Mouse (Mus musculus): ENCODE data around the gene Adamts2. TPM values are rescaled to one million over a fixed set of nuclear protein-coding genes. Genes with fewer than 3 reads are reported as not detected.

The Adamts2 gene
- polyA plus RNA-seq, 1 experiment: 3.1 TPM

GRCm38 (mm10) chr11:50623806-50624205 is 21.9 kb downstream of the Adamts2 start:
- no peak overlapping the region for H3K4me3 ChIP-seq (ENCODE audit: extremely low read depth, insufficient read depth, insufficient read length)
- no peak for DNase-seq (ENCODE audit: low read depth in 1 of 2, low spot score in 2 of 2)
- WGBS: 70% methylated on average over 3 of the region's 3 CpGs
- no peak overlapping the region for H3K27ac ChIP-seq (ENCODE audit: insufficient read depth, low read length)
- TF ChIP-seq CTCF (IDR thresholded peaks at IDR 0.05; ENCODE audit: extremely low read depth, insufficient read depth, insufficient read length, insufficient replicate concordance) (no peak), POLR2A (IDR thresholded peaks at IDR 0.05; ENCODE audit: low read depth, low read length) (no peak)
- no peaks in the 10 kb centered on the region for H3K36me3 ChIP-seq (ENCODE audit: control insufficient read depth, insufficient read depth, low read length)
- H3K4me1 ChIP-seq (ENCODE audit: control insufficient read depth, insufficient read depth, insufficient read length): no peaks in the 10 kb centered on the region
- no peaks in the 10 kb centered on the region for H3K27me3 ChIP-seq (ENCODE audit: control insufficient read depth, insufficient read depth, low read length)

- Histone ChIP-seq H3K4me1 (ENCODE audit: control insufficient read depth, insufficient read depth, insufficient read length) (no peaks in the 10 kb centered on the region), H3K36me3 (ENCODE audit: control insufficient read depth, insufficient read depth, low read length) (no peaks in the 10 kb centered on the region), H3K27ac (ENCODE audit: insufficient read depth, low read length) (no peak overlapping the region), H3K4me3 (ENCODE audit: extremely low read depth, insufficient read depth, insufficient read length) (no peak overlapping the region), H3K27me3 (ENCODE audit: control insufficient read depth, insufficient read depth, low read length) (no peaks in the 10 kb centered on the region)
- 42% methylated on average over 2 of the region's 2 CpGs for WGBS
- TF ChIP-seq POLR2A (IDR thresholded peaks at IDR 0.05; ENCODE audit: low read depth, low read length) (no peak), CTCF (IDR thresholded peaks at IDR 0.05; ENCODE audit: extremely low read depth, insufficient read depth, insufficient read length, insufficient replicate concordance) (no peak)
- no peak for DNase-seq (ENCODE audit: low read depth in 1 of 2, low spot score in 2 of 2)
Measured at GRCm38 (mm10) chr11:50624239-50624638, 22.4 kb downstream of the Adamts2 start.

GRCm38 (mm10) chr11:50624720-50625119 is 22.8 kb downstream of the Adamts2 start:
- Histone ChIP-seq H3K36me3 (ENCODE audit: control insufficient read depth, insufficient read depth, low read length) (no peaks in the 10 kb centered on the region), H3K27ac (ENCODE audit: insufficient read depth, low read length) (no peak overlapping the region), H3K4me3 (ENCODE audit: extremely low read depth, insufficient read depth, insufficient read length) (no peak overlapping the region), H3K27me3 (ENCODE audit: control insufficient read depth, insufficient read depth, low read length) (no peaks in the 10 kb centered on the region), H3K4me1 (ENCODE audit: control insufficient read depth, insufficient read depth, insufficient read length) (no peaks in the 10 kb centered on the region)
- no peak for TF ChIP-seq POLR2A (IDR thresholded peaks at IDR 0.05; ENCODE audit: low read depth, low read length)
- no peak for TF ChIP-seq CTCF (IDR thresholded peaks at IDR 0.05; ENCODE audit: extremely low read depth, insufficient read depth, insufficient read length, insufficient replicate concordance)
- no peak for DNase-seq (ENCODE audit: low read depth in 1 of 2, low spot score in 2 of 2)
- 90% methylated on average over 5 of the region's 5 CpGs for WGBS

- Histone ChIP-seq H3K4me3 (ENCODE audit: extremely low read depth, insufficient read depth, insufficient read length) (no peak overlapping the region), H3K36me3 (ENCODE audit: control insufficient read depth, insufficient read depth, low read length) (no peaks in the 10 kb centered on the region), H3K27ac (ENCODE audit: insufficient read depth, low read length) (no peak overlapping the region), H3K27me3 (ENCODE audit: control insufficient read depth, insufficient read depth, low read length) (no peaks in the 10 kb centered on the region), H3K4me1 (ENCODE audit: control insufficient read depth, insufficient read depth, insufficient read length) (no peaks in the 10 kb centered on the region; the same call in 1 of the 2 replicates)
- DNase-seq (ENCODE audit: low read depth in 1 of 2, low spot score in 2 of 2): no peak
- no peak for TF ChIP-seq POLR2A (IDR thresholded peaks at IDR 0.05; ENCODE audit: low read depth, low read length)
- TF ChIP-seq CTCF (IDR thresholded peaks at IDR 0.05; ENCODE audit: extremely low read depth, insufficient read depth, insufficient read length, insufficient replicate concordance): no peak
- 66% methylated on average over 3 of the region's 3 CpGs for WGBS
Measured at GRCm38 (mm10) chr11:50628915-50629314, 27.0 kb downstream of the Adamts2 start.

GRCm38 (mm10) chr11:50630462-50630861 is 28.6 kb downstream of the Adamts2 start:
- no peak for TF ChIP-seq CTCF (IDR thresholded peaks at IDR 0.05; ENCODE audit: extremely low read depth, insufficient read depth, insufficient read length, insufficient replicate concordance)
- TF ChIP-seq POLR2A (IDR thresholded peaks at IDR 0.05; ENCODE audit: low read depth, low read length): no peak
- Histone ChIP-seq H3K36me3 (ENCODE audit: control insufficient read depth, insufficient read depth, low read length) (no peaks in the 10 kb centered on the region), H3K4me3 (ENCODE audit: extremely low read depth, insufficient read depth, insufficient read length) (no peak overlapping the region), H3K27ac (ENCODE audit: insufficient read depth, low read length) (no peak overlapping the region), H3K27me3 (ENCODE audit: control insufficient read depth, insufficient read depth, low read length) (no peaks in the 10 kb centered on the region), H3K4me1 (ENCODE audit: control insufficient read depth, insufficient read depth, insufficient read length) (no peaks in the 10 kb centered on the region; the same call in 1 of the 2 replicates)
- DNase-seq (ENCODE audit: low read depth in 1 of 2, low spot score in 2 of 2): no peak
- WGBS: 15% methylated on average over 2 of the region's 2 CpGs

- 5% methylated on average over 4 of the region's 4 CpGs for WGBS
- no peak for TF ChIP-seq POLR2A (IDR thresholded peaks at IDR 0.05; ENCODE audit: low read depth, low read length)
- no peak for TF ChIP-seq CTCF (IDR thresholded peaks at IDR 0.05; ENCODE audit: extremely low read depth, insufficient read depth, insufficient read length, insufficient replicate concordance)
- H3K4me3 ChIP-seq (ENCODE audit: extremely low read depth, insufficient read depth, insufficient read length): no peak overlapping the region
- no peaks in the 10 kb centered on the region for H3K27me3 ChIP-seq (ENCODE audit: control insufficient read depth, insufficient read depth, low read length)
- DNase-seq (ENCODE audit: low read depth in 1 of 2, low spot score in 2 of 2): no peak
- no peaks in the 10 kb centered on the region for H3K36me3 ChIP-seq (ENCODE audit: control insufficient read depth, insufficient read depth, low read length)
- no peak overlapping the region for H3K27ac ChIP-seq (ENCODE audit: insufficient read depth, low read length)
- H3K4me1 ChIP-seq (ENCODE audit: control insufficient read depth, insufficient read depth, insufficient read length): no peaks in the 10 kb centered on the region; the same call in 1 of the 2 replicates
Measured at GRCm38 (mm10) chr11:50632270-50632669, 30.4 kb downstream of the Adamts2 start.

GRCm38 (mm10) chr11:50635051-50635590 is 33.2 kb downstream of the Adamts2 start:
- DNase-seq (ENCODE audit: low read depth in 1 of 2, low spot score in 2 of 2): no peak
- Histone ChIP-seq H3K27ac (ENCODE audit: insufficient read depth, low read length) (no peak overlapping the region), H3K36me3 (ENCODE audit: control insufficient read depth, insufficient read depth, low read length) (no peaks in the 10 kb centered on the region), H3K27me3 (ENCODE audit: control insufficient read depth, insufficient read depth, low read length) (no peaks in the 10 kb centered on the region), H3K4me1 (ENCODE audit: control insufficient read depth, insufficient read depth, insufficient read length) (no peaks in the 10 kb centered on the region; the same call in 1 of the 2 replicates), H3K4me3 (ENCODE audit: extremely low read depth, insufficient read depth, insufficient read length) (no peak overlapping the region)
- TF ChIP-seq POLR2A (IDR thresholded peaks at IDR 0.05; ENCODE audit: low read depth, low read length) (no peak), CTCF (IDR thresholded peaks at IDR 0.05; ENCODE audit: extremely low read depth, insufficient read depth, insufficient read length, insufficient replicate concordance) (no peak)
- WGBS: 53% methylated on average over 2 of the region's 2 CpGs

Data from spleen, adult 2 months (tissue).